Mouse (Mus musculus) CH12.LX (cell line): ENCODE results near the gene Fam92b.

Experiments used
- MXI1 ChIP-seq: IDR thresholded peaks from 2 replicates; pipeline ENCODE4 v1.6.1; 2011; ENCODE audit warnings: mild to moderate bottlenecking, low read depth, low read length, improper control_type of control experiment
- POLR2A ChIP-seq: IDR thresholded peaks from 2 replicates; pipeline ENCODE4 v1.6.1; 2011; ENCODE audit warnings: low read depth, mild to moderate bottlenecking, improper control_type of control experiment, low read length

DNA sequence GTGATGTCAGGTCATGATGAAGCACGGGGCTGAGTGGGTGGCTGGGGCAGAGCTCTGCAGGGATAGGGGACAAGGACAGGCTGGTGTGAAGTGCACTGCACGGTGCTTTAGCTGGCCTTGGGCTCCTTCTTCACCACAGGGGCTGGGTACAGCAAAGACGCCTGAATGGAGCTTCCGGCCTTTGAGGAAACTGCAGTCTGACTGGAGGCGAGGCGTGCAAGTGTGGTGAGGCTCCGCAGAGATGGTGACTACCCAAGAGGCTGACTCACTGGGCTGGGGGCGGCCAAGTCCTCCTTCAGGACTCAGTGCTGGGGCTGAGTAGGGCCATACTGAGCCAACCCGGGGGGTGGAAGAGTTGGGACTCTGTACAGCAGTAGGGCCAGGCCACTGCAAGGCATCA, 28.6 kb upstream of the Fam92b start:
- TF ChIP-seq MXI1 (no peak), POLR2A (no peak)
